Mouse (Mus musculus) C2C12 (cell line): ENCODE results near the gene Pcare.

ENCODE experiments used
- CEBPB ChIP-seq: IDR thresholded peaks from one replicate; pipeline ENCODE4 v1.6.1; 2011; ENCODE audit warnings: low read depth, mild to moderate bottlenecking, control low read depth, moderate library complexity
- CTCF ChIP-seq: IDR thresholded peaks from one replicate; pipeline ENCODE4 v1.5.1; 2011; ENCODE audit not compliant: control insufficient read depth, insufficient read depth, insufficient read length
- FOSL1 ChIP-seq: IDR thresholded peaks from one replicate; pipeline ENCODE4 v1.8.0; 2011; ENCODE audit warnings: mild to moderate bottlenecking, low read length; ENCODE audit not compliant: poor library complexity, insufficient read depth, severe bottlenecking
- MAX ChIP-seq: IDR thresholded peaks from one replicate; pipeline ENCODE4 v1.6.1; 2011; ENCODE audit warnings: mild to moderate bottlenecking, control low read depth
- MYOD1 ChIP-seq: IDR thresholded peaks from one replicate; pipeline ENCODE4 v1.6.1; 2011; ENCODE audit warnings: low read depth; ENCODE audit not compliant: control insufficient read depth, insufficient read length
- MYOG ChIP-seq: IDR thresholded peaks from one replicate; pipeline ENCODE4 v1.6.1; 2011; ENCODE audit not compliant: control insufficient read depth, insufficient read length; ENCODE audit errors: extremely low read depth
- USF1 ChIP-seq: IDR thresholded peaks from one replicate; pipeline ENCODE4 v1.6.1; 2011; ENCODE audit warnings: low read depth, mild to moderate bottlenecking, control low read depth, moderate library complexity

DNA sequence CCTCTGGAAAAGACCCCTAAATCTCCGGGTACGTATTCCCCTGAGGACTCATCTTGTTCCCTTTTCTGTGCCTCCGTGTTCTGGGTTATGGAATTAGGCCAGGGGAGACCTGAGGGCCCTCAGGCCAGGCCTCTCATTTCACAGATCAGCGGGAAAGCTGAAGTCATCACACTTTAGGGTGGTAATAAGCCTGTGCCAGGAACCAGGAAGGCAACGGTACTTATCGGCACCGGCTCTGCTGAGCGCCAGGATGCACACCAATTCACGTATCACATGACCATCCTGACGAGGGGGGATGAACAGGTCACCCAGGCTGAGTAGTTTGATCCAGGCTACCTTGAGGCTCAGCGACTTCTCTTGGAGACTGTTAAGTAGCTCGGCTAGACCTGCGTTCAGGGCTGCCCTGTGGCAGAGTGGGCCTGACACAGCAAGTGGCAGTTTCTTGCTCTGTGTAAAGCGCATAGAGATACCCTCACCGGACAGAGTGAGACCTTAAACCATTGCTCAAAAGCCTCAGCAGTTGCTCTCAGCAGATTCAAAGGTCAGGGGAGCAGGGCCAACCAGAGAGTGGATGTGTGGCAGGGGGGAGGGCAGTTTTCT lies 56.9 kb downstream of the Pcare start:
- TF ChIP-seq CTCF (no peak), USF1 (no peak), FOSL1 (no peak), MYOG (no peak), MAX (no peak), MYOD1 (no peak), CEBPB (no peak)
